Mouse (Mus musculus) liver, embryonic 16.5 days (tissue): ENCODE measurements around the gene Cav3. TPM values are rescaled to one million over a fixed set of nuclear protein-coding genes. Genes with fewer than 3 reads are reported as not detected.

Experiments used
- ATAC-seq: fragments of 200-750 bp; cut with Nextera tagmentation; 2 replicates; pipeline ENCODE4 v1.8.0; 2017; ENCODE audit warnings: low read depth, mild to moderate bottlenecking, moderate number of reproducible peaks, moderate library complexity
- H3K27ac ChIP-seq: fragments of 300-500 bp; sonication (generic); 2 replicates; pipeline ENCODE4 v1.5.1; 2014; ENCODE audit warnings: mild to moderate bottlenecking, low read length
- H3K27me3 ChIP-seq: fragments of 300-500 bp; sonication (generic); 2 replicates; pipeline ENCODE4 v1.6.1; 2014; ENCODE audit warnings: low read depth, low read length, mixed read lengths; ENCODE audit not compliant: control insufficient read depth, insufficient read depth
- H3K36me3 ChIP-seq: fragments of 300-500 bp; sonication (generic); 2 replicates; pipeline ENCODE4 v1.6.1; 2014; ENCODE audit warnings: mild to moderate bottlenecking; ENCODE audit not compliant: control insufficient read depth, insufficient read depth
- H3K4me1 ChIP-seq: fragments of 300-500 bp; sonication (generic); 2 replicates; pipeline ENCODE4 v1.6.1; 2014; ENCODE audit warnings: low read depth, low read length, mixed read lengths; ENCODE audit not compliant: control insufficient read depth
- H3K4me2 ChIP-seq: fragments of 300-500 bp; sonication (generic); 2 replicates; pipeline ENCODE4 v1.6.1; 2014; ENCODE audit warnings: low read depth, low read length, mixed read lengths
- H3K4me3 ChIP-seq: fragments of 300-500 bp; sonication (generic); 2 replicates; pipeline ENCODE4 v1.5.1; 2014; ENCODE audit warnings: low read depth, mild to moderate bottlenecking, low read length
- H3K9ac ChIP-seq: fragments of 300-500 bp; sonication (generic); 2 replicates; pipeline ENCODE4 v1.6.1; 2014; ENCODE audit warnings: low read depth, low read length
- H3K9me3 ChIP-seq: fragments of 300-500 bp; sonication (generic); replicated peaks from 2 replicates; pipeline ENCODE4 v1.6.1; 2016; ENCODE audit warnings: low read length; ENCODE audit not compliant: control insufficient read depth
- WGBS: fragments of 180-500 bp; shearing (Covaris S2); extraction: QIAGEN DNeasy Blood & Tissue Kit; methylation state at CpG from one replicate; pipeline ENCODE4 v1.1.7; 2014; ENCODE audit not compliant: insufficient replicate concordance; 5-methylcytosine and 5-hydroxymethylcytosine counted together
- polyA plus RNA-seq: library from polyadenylated mRNA; unstranded; fragments of >200 nt; fragmentation: Nextera tagmentation; extraction: Ambion mirVana; gene quantifications from 2 replicates; pipeline ENCODE4 v1.2.1, GENCODE M21; 2015

Cav3 gene
- polyA plus RNA-seq, 1 experiment from 2014 or later = 2.5 TPM

GRCm38 (mm10) chr6:112501156-112501555 is 41.9 kb downstream of the Cav3 start:
- no peaks in the 10 kb centered on the region for H3K27me3 ChIP-seq
- ATAC-seq = peak; percentile 27; the same call in 1 of the 2 replicates
- WGBS = 54% methylated on average over 2 of the region's 2 CpGs
- no peak overlapping the region for H3K27ac ChIP-seq
- no peaks in the 10 kb centered on the region for H3K9me3 ChIP-seq
- H3K4me1 ChIP-seq = no peaks in the 10 kb centered on the region; the same call in 1 of the 2 replicates
- no peaks in the 10 kb centered on the region for H3K36me3 ChIP-seq
- H3K4me2 ChIP-seq = no peak overlapping the region
- H3K9ac ChIP-seq = no peak overlapping the region
- H3K4me3 ChIP-seq = no peak overlapping the region

- 25% methylated on average over 2 of the region's 2 CpGs for WGBS
- Histone ChIP-seq H3K4me1 (no peaks in the 10 kb centered on the region), H3K36me3 (no peaks in the 10 kb centered on the region), H3K9ac (no peak overlapping the region), H3K27ac (no peak overlapping the region), H3K4me2 (no peak overlapping the region), H3K9me3 (no peaks in the 10 kb centered on the region), H3K4me3 (no peak overlapping the region), H3K27me3 (no peaks in the 10 kb centered on the region)
- no peak for ATAC-seq
Observed at GRCm38 (mm10) chr6:112507617-112508016, 48.3 kb downstream of the Cav3 start.

GRCm38 (mm10) chr6:112509590-112510131 is 50.4 kb downstream of the Cav3 start:
- Histone ChIP-seq H3K4me1 (no peaks in the 10 kb centered on the region), H3K36me3 (no peaks in the 10 kb centered on the region), H3K27ac (no peak overlapping the region), H3K9me3 (no peaks in the 10 kb centered on the region), H3K27me3 (no peaks in the 10 kb centered on the region), H3K9ac (no peak overlapping the region), H3K4me3 (no peak overlapping the region), H3K4me2 (no peak overlapping the region)
- no peak for ATAC-seq
- 46% methylated on average over 2 of the region's 2 CpGs for WGBS

- no peak overlapping the region for H3K27ac ChIP-seq
- H3K36me3 ChIP-seq = no peaks in the 10 kb centered on the region
- no peaks in the 10 kb centered on the region for H3K4me1 ChIP-seq
- no peak for ATAC-seq
- H3K4me3 ChIP-seq = no peak overlapping the region
- no peaks in the 10 kb centered on the region for H3K9me3 ChIP-seq
- WGBS = 54% methylated on average over 4 of the region's 4 CpGs
- H3K4me2 ChIP-seq = no peak overlapping the region
- H3K9ac ChIP-seq = no peak overlapping the region
- no peaks in the 10 kb centered on the region for H3K27me3 ChIP-seq
Observed at GRCm38 (mm10) chr6:112510346-112510745, 51.0 kb downstream of the Cav3 start.

- no peak for ATAC-seq
Observed at GRCm38 (mm10) chr6:112514591-112514990, 55.3 kb downstream of the Cav3 start.

GRCm38 (mm10) chr6:112516496-112516895 is 57.2 kb downstream of the Cav3 start:
- no peak overlapping the region for H3K27ac ChIP-seq
- H3K4me3 ChIP-seq = no peak overlapping the region
- no peak overlapping the region for H3K9ac ChIP-seq
- H3K36me3 ChIP-seq = no peaks in the 10 kb centered on the region
- no peak overlapping the region for H3K4me2 ChIP-seq
- no peaks in the 10 kb centered on the region for H3K4me1 ChIP-seq
- WGBS = 26% methylated on average over 1 of the region's 1 CpGs
- no peaks in the 10 kb centered on the region for H3K27me3 ChIP-seq
- no peak for ATAC-seq
- H3K9me3 ChIP-seq = no peaks in the 10 kb centered on the region

More at GRCm38 (mm10) chr6:112514591-112514990, 55.3 kb downstream of the Cav3 start:
- Histone ChIP-seq H3K4me2 (no peak overlapping the region), H3K27me3 (no peaks in the 10 kb centered on the region), H3K9ac (no peak overlapping the region), H3K36me3 (no peaks in the 10 kb centered on the region), H3K4me3 (no peak overlapping the region), H3K4me1 (no peaks in the 10 kb centered on the region), H3K27ac (no peak overlapping the region), H3K9me3 (no peaks in the 10 kb centered on the region)
- WGBS = 59% methylated on average over 6 of the region's 6 CpGs

- Histone ChIP-seq H3K9ac (no peak overlapping the region), H3K4me2 (no peak overlapping the region), H3K27ac (no peak overlapping the region), H3K4me3 (no peak overlapping the region), H3K36me3 (no peaks in the 10 kb centered on the region), H3K4me1 (no peaks in the 10 kb centered on the region), H3K9me3 (no peaks in the 10 kb centered on the region), H3K27me3 (no peaks in the 10 kb centered on the region)
- ATAC-seq = no peak
- WGBS = 57% methylated on average over 3 of the region's 3 CpGs
Observed at GRCm38 (mm10) chr6:112517572-112517971, 58.3 kb downstream of the Cav3 start.

- Histone ChIP-seq H3K9ac (no peak overlapping the region), H3K9me3 (no peaks in the 10 kb centered on the region), H3K4me1 (no peaks in the 10 kb centered on the region), H3K36me3 (no peaks in the 10 kb centered on the region), H3K27me3 (no peaks in the 10 kb centered on the region), H3K4me3 (no peak overlapping the region), H3K27ac (no peak overlapping the region), H3K4me2 (no peak overlapping the region)
- WGBS = 21% methylated on average over 3 of the region's 3 CpGs
- ATAC-seq = no peak
Observed at GRCm38 (mm10) chr6:112517991-112518390, 58.7 kb downstream of the Cav3 start.
